Mouse (Mus musculus) kidney, postnatal 0 days (tissue): Measurements from ENCODE around the gene C8a. TPM values are rescaled to one million over a fixed set of nuclear protein-coding genes. Genes with fewer than 3 reads are reported as not detected.

Source experiments
- ATAC-seq: fragments of 200-750 bp; cut with Nextera tagmentation; replicated peaks from 2 replicates; pipeline ENCODE4 v1.8.0; 2017; ENCODE audit warnings: low read depth, moderate number of reproducible peaks, moderate TSS enrichment, moderate library complexity; ENCODE audit not compliant: low FRiP score
- DNase-seq: peaks from one replicate; pipeline ENCODE4 v3.0.0-alpha.2; 2016; ENCODE audit warnings: low spot score
- H3K27ac ChIP-seq: fragments of 300-500 bp; sonication (generic); 2 replicates; pipeline ENCODE4 v1.5.1; 2014; ENCODE audit warnings: mild to moderate bottlenecking
- H3K27me3 ChIP-seq: fragments of 300-500 bp; sonication (generic); 2 replicates; pipeline ENCODE4 v1.6.1; 2014; ENCODE audit warnings: low read length, mixed read lengths; ENCODE audit not compliant: insufficient read depth
- H3K36me3 ChIP-seq: fragments of 300-500 bp; sonication (generic); 2 replicates; pipeline ENCODE4 v1.6.1; 2014; ENCODE audit warnings: low read length, mixed read lengths; ENCODE audit not compliant: insufficient read depth
- H3K4me1 ChIP-seq: fragments of 300-500 bp; sonication (generic); replicated peaks from 2 replicates; pipeline ENCODE4 v1.6.1; 2014; ENCODE audit warnings: antibody characterized with exemption, low read length, mixed read lengths; ENCODE audit not compliant: insufficient read depth
- H3K4me2 ChIP-seq: fragments of 300-500 bp; sonication (generic); 2 replicates; pipeline ENCODE4 v1.6.1; 2014; ENCODE audit warnings: mild to moderate bottlenecking, low read length, moderate library complexity, mixed read lengths
- H3K4me3 ChIP-seq: fragments of 300-500 bp; sonication (generic); replicated peaks from 2 replicates; pipeline ENCODE4 v1.5.1; 2014; ENCODE audit warnings: low read depth, low read length
- H3K9ac ChIP-seq: fragments of 300-500 bp; sonication (generic); 2 replicates; pipeline ENCODE4 v1.6.1; 2014; ENCODE audit warnings: low read depth, low read length
- H3K9me3 ChIP-seq: fragments of 300-500 bp; sonication (generic); replicated peaks from 2 replicates; pipeline ENCODE4 v1.6.1; 2016; ENCODE audit warnings: low read length, inconsistent platforms, mixed read lengths
- CTCF ChIP-seq: IDR thresholded peaks from 2 replicates; pipeline ENCODE4 v1.5.1; 2016; ENCODE audit warnings: antibody characterized with exemption, low read depth, mild to moderate bottlenecking, moderate library complexity
- WGBS: fragments of 180-500 bp; shearing (Covaris S2); extraction: QIAGEN DNeasy Blood & Tissue Kit; methylation state at CpG from one replicate; pipeline ENCODE4 v1.1.7; 2014; 5-methylcytosine and 5-hydroxymethylcytosine counted together
- polyA plus RNA-seq: library from polyadenylated mRNA; unstranded; fragments of >200 nt; fragmentation: Nextera tagmentation; extraction: Ambion mirVana; gene quantifications from 2 replicates; pipeline ENCODE4 v1.2.1, GENCODE M21; 2015

C8a gene
- polyA plus RNA-seq, 1 experiment from 2014 or later, result 0.09 TPM

DNA sequence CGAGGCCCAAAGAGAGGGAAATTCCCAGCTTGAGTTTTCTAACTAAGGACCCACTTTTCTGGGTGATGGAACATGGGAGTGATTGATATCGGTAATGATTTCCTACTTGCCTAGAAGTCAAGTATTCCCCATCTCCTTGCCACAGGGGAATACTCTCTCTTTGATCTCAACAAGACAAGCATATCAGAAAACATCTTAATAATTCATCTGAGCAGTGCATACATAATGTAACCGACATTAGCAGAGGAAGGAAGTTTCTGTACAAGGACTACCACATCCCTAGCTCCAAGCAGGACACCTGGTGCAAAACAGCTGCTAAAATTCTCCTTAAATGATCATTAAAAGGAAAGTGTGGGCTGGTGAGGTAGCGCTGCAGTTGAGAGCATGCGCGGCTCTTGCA is 28.9 kb upstream of the C8a start:
- Histone ChIP-seq H3K9me3 (no peaks in the 10 kb centered on the region), H3K27me3 (no peaks in the 10 kb centered on the region), H3K4me2 (no peak overlapping the region), H3K4me1 (no peaks in the 10 kb centered on the region), H3K9ac (no peak overlapping the region), H3K4me3 (no peak overlapping the region), H3K36me3 (no peaks in the 10 kb centered on the region), H3K27ac (no peak overlapping the region)
- TF ChIP-seq CTCF, result no peak
- DNase-seq (no peak), ATAC-seq (no peak)
- WGBS, result 80% methylated on average over 6 of the region's 6 CpGs

- Histone ChIP-seq H3K27me3 (no peaks in the 10 kb centered on the region), H3K4me2 (no peak overlapping the region), H3K27ac (no peak overlapping the region), H3K4me3 (no peak overlapping the region), H3K36me3 (no peaks in the 10 kb centered on the region), H3K9ac (no peak overlapping the region), H3K4me1 (no peaks in the 10 kb centered on the region), H3K9me3 (no peaks in the 10 kb centered on the region)
- ATAC-seq (no peak), DNase-seq (no peak)
- no peak for TF ChIP-seq CTCF
- WGBS, result 88% methylated on average over 2 of the region's 2 CpGs
These were observed 26.6 kb upstream of the C8a start for GRCm38 (mm10) chr4:104902836-104903235.

DNA sequence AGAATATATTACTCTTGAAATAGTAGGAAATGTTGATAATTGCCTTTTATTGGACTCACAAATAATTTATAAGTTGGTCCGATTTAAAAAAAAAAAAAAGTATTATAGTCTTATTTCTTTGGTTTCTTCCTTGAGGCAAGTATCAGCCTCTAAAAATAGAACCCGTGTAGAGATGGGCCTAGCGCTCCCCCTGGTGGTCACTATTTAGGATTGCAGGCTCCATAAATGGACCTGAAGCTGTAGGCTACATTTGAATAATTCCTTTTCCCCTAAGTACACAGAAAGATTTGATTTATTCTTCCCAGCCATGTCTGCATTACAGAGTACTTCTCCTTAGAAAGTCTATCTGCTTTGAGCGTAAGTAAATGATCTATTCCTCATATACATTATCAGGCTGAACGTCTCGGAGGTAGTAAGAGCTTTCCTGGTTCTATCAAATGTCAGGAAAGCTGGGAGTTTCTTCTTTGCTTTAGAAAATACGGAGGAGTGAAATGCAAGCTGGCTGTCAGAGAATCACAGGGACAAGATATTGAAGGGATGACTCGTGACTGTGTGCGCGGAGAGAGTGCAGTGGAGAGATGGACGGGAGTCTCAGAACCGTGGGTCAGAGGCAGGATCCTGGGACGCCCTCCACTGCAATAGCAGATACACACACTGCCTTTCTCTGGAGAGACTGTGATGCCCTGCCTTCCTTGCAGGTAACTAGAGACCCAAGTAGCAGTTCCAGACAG is 18.0 kb upstream of the C8a start:
- peak; percentile 97 for TF ChIP-seq CTCF
- no peak overlapping the region for H3K4me2 ChIP-seq
- H3K27me3 ChIP-seq, result no peaks in the 10 kb centered on the region
- no peak overlapping the region for H3K4me3 ChIP-seq
- no peaks in the 10 kb centered on the region for H3K9me3 ChIP-seq
- ATAC-seq (no peak), DNase-seq (peak; percentile 80)
- no peak overlapping the region for H3K27ac ChIP-seq
- H3K9ac ChIP-seq, result no peak overlapping the region
- H3K36me3 ChIP-seq, result no peaks in the 10 kb centered on the region
- WGBS, result 47% methylated on average over 13 of the region's 13 CpGs
- no peaks in the 10 kb centered on the region for H3K4me1 ChIP-seq

GRCm38 (mm10) chr4:104893588-104893987 is 17.4 kb upstream of the C8a start:
- Histone ChIP-seq H3K4me2 (no peak overlapping the region), H3K4me1 (0 out of 2 replicates have a peak, but pooled peaks cover 2% of the 10 kb centered on the region), H3K27ac (no peak overlapping the region), H3K9me3 (no peaks in the 10 kb centered on the region), H3K27me3 (no peaks in the 10 kb centered on the region), H3K36me3 (no peaks in the 10 kb centered on the region), H3K9ac (no peak overlapping the region), H3K4me3 (no peak overlapping the region)
- no peak for ATAC-seq
- TF ChIP-seq CTCF, result no peak
- no peak for DNase-seq
- WGBS, result 81% methylated on average over 5 of the region's 5 CpGs

DNA sequence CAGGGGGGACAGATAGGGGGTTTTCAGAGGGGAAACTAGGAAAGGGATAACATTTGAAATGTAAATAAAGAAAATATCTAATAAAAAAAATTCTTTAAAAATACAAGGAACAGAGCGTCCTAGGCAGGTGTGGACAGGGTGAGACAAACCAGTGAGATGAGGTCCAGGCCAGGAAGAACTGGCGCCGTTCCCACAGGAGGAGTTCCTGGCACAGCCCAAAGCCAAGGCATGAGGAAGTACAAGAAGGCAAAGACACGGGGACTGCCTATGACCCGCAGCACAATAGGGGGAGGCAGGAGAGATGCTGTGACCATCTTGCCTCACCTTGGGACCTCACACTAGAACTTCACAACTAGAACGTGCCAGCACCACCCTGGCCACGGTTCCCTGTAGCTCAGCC is 15.5 kb upstream of the C8a start:
- Histone ChIP-seq H3K4me3 (no peak overlapping the region), H3K4me2 (no peak overlapping the region), H3K4me1 (0 out of 2 replicates have a peak, but pooled peaks cover 3% of the 10 kb centered on the region), H3K9me3 (no peaks in the 10 kb centered on the region), H3K27me3 (no peaks in the 10 kb centered on the region), H3K36me3 (no peaks in the 10 kb centered on the region), H3K27ac (no peak overlapping the region), H3K9ac (no peak overlapping the region)
- 70% methylated on average over 7 of the region's 7 CpGs for WGBS
- DNase-seq (no peak), ATAC-seq (no peak)
- no peak for TF ChIP-seq CTCF

DNA sequence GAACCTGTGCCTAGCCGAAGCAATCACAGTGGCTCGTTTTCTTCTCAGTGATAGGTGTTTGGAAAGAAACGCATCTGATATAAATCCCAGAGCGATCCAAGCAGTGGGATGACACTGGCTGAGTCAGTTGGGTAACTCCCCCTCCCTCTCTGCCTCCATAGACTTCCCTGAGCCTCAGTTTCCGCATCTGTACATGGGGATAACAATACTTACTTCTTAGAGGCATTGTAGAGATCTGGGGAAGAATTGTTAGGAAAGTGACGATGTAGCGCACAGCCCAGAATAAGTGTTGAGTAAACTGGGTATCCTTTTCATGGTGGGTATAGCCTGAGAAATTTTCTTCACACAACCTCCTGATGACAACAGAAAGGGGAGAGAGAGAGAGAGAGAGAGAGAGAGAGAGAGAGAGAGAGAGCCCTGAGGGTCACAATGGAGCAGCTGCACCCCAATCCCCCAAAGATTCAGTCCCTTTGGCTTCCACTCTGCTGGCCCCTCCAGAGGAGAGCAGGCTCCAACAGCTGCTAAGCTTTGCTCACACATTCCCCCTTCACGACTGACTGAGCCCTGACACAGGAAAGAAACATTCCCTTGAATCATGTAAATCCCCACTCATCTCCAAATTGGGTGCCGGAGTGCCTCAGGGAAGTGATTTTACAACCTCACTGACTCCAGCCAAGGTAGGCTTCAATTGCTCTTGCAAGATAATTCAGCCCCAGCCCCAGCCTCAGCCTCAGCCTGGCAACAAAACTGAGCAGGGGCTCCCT is 12.5 kb upstream of the C8a start:
- Histone ChIP-seq H3K4me1 (0 out of 2 replicates have a peak, but pooled peaks cover 3% of the 10 kb centered on the region), H3K27ac (no peak overlapping the region), H3K36me3 (no peaks in the 10 kb centered on the region), H3K9ac (no peak overlapping the region), H3K27me3 (no peaks in the 10 kb centered on the region), H3K4me3 (no peak overlapping the region), H3K9me3 (no peaks in the 10 kb centered on the region), H3K4me2 (no peak overlapping the region)
- no peak for TF ChIP-seq CTCF
- WGBS, result 69% methylated on average over 9 of the region's 9 CpGs
- no peak for ATAC-seq
- DNase-seq, result peak; percentile 25
